In genomic region chr7:140188391-140189328, GRCm38 (mm10) we compare ENCODE assay signal across 11 mouse cellular contexts. TPM values are rescaled to one million over a fixed set of nuclear protein-coding genes. Genes with fewer than 3 reads are reported as not detected.
A peak's percentile ranks its signal among the peaks of the same experiment; 100 is the strongest.
DNase-seq lines count a peak whose midpoint lies in the region; ATAC-seq and TF ChIP-seq lines count a peak whose summit lies in the region.
"Had no signal": no experiment of that assay in that cellular context is flagged by ENCODE, and none has a peak within 500 bp of the region (broad histone marks: within the 10 kb centered on the region; RNA-seq: fewer than 3 reads in every experiment).

No protein-coding gene starts in this region.

- DNase-seq in ES-CJ7 (ENCODE audit: low read depth, low spot score): peak; percentile 70
- peak; percentile 58 for DNase-seq in brain, embryonic 14.5 days (ENCODE audit: low read depth)
- DNase-seq in liver, embryonic 14.5 days (ENCODE audit: low read depth in 3 of 3, low spot score in 3 of 3): peak; percentile 34 to 43 (median 36)
- DNase-seq in thymus, adult 18-20 months: no peak
- no peak for DNase-seq in cerebellum, adult 8-10 months
- no peak for DNase-seq in frontal cortex, postnatal 36 days (ENCODE audit: low spot score in 2 of 2)

- ATAC-seq in intestine, postnatal 0 days: no peak
- ATAC-seq in intestine, embryonic 15.5 days: no peak
- peak; percentile 46; the same call in 1 of the 2 replicates for ATAC-seq in liver, embryonic 14.5 days (ENCODE audit: insufficient read depth)

- H3K36me3 ChIP-seq in intestine, postnatal 0 days (ENCODE audit: control insufficient read depth, insufficient read depth): no peaks in the 10 kb centered on the region
- no peaks in the 10 kb centered on the region for H3K36me3 ChIP-seq in intestine, embryonic 15.5 days
- H3K36me3 ChIP-seq in liver, embryonic 14.5 days (replicated peaks; ENCODE audit: control insufficient read depth, insufficient read depth, low read depth): no peaks in the 10 kb centered on the region
- H3K36me3 ChIP-seq: neural tube, embryonic 13.5 days had no signal

- 56% methylated on average over 4 of the region's 4 CpGs for WGBS in intestine, postnatal 0 days
- WGBS in intestine, embryonic 15.5 days: 58% methylated on average over 4 of the region's 4 CpGs
- WGBS in liver, embryonic 14.5 days (ENCODE audit: insufficient replicate concordance): 37% methylated on average over 4 of the region's 4 CpGs

- no peaks in the 10 kb centered on the region for H3K9me3 ChIP-seq in intestine, postnatal 0 days (ENCODE audit: control insufficient read depth)
- no peaks in the 10 kb centered on the region for H3K9me3 ChIP-seq in intestine, embryonic 15.5 days
- H3K9me3 ChIP-seq in liver, embryonic 14.5 days (ENCODE audit: control insufficient read depth, low read length): no peaks in the 10 kb centered on the region
- H3K9me3 ChIP-seq: neural tube, embryonic 13.5 days had no signal

- H3K27ac ChIP-seq in intestine, postnatal 0 days (ENCODE audit: low read depth, low read length): no peak overlapping the region
- H3K27ac ChIP-seq in intestine, embryonic 15.5 days: no peak overlapping the region
- no peak overlapping the region for H3K27ac ChIP-seq in liver, embryonic 14.5 days
- H3K27ac ChIP-seq: neural tube, embryonic 13.5 days had no signal

- no peak overlapping the region for H3K9ac ChIP-seq in intestine, postnatal 0 days (ENCODE audit: low read depth, low read length)
- H3K9ac ChIP-seq in intestine, embryonic 15.5 days: no peak overlapping the region
- H3K9ac ChIP-seq in liver, embryonic 14.5 days (replicated peaks): no peak overlapping the region
- H3K9ac ChIP-seq: neural tube, embryonic 13.5 days had no signal

- no peak for TF ChIP-seq POLR2A in brain, embryonic 14.5 days (IDR thresholded peaks at IDR 0.05; ENCODE audit: borderline replicate concordance, extremely low read depth, insufficient read depth, insufficient read length, poor library complexity, severe bottlenecking)

- peak; percentile 61 for TF ChIP-seq CTCF in intestine, postnatal 0 days (IDR thresholded peaks at IDR 0.05; ENCODE audit: low read depth)
- TF ChIP-seq CTCF in brain, embryonic 14.5 days (IDR thresholded peaks at IDR 0.05; ENCODE audit: borderline replicate concordance, extremely low read depth, insufficient read depth, insufficient read length): 0 out of 2 replicates have a peak, but pooled peaks have one; percentile 16
- peak; percentile 51; the same call in 1 of the 2 replicates for TF ChIP-seq CTCF in liver, embryonic 14.5 days (IDR thresholded peaks at IDR 0.05; ENCODE audit: low read depth)

- H3K27me3 ChIP-seq in intestine, postnatal 0 days (replicated peaks; ENCODE audit: control insufficient read depth, insufficient read depth, low read length): no peaks in the 10 kb centered on the region
- no peaks in the 10 kb centered on the region for H3K27me3 ChIP-seq in intestine, embryonic 15.5 days (replicated peaks)
- no peaks in the 10 kb centered on the region for H3K27me3 ChIP-seq in liver, embryonic 14.5 days (ENCODE audit: control insufficient read depth, insufficient read depth, low read length)
- H3K27me3 ChIP-seq: neural tube, embryonic 13.5 days had no signal

- no peak overlapping the region for H3K4me3 ChIP-seq in intestine, postnatal 0 days (ENCODE audit: low read depth, low read length)
- H3K4me3 ChIP-seq in intestine, embryonic 15.5 days (replicated peaks): no peak overlapping the region
- H3K4me3 ChIP-seq in liver, embryonic 14.5 days (ENCODE audit: insufficient read depth in 1 of 2, low read depth in 2 of 2, low read length in 2 of 2): no peak overlapping the region
- H3K4me3 ChIP-seq: neural tube, embryonic 13.5 days had no signal

- H3K4me1 ChIP-seq in intestine, postnatal 0 days (replicated peaks; ENCODE audit: control insufficient read depth, insufficient read depth, low read length): no peaks in the 10 kb centered on the region
- H3K4me1 ChIP-seq in intestine, embryonic 15.5 days (replicated peaks): no peaks in the 10 kb centered on the region
- peaks cover 0 to 6% of the 10 kb centered on the region in 2 experiments; a peak in 2 of 4 replicates for H3K4me1 ChIP-seq in liver, embryonic 14.5 days (replicated peaks; ENCODE audit: control insufficient read depth in 2 of 2, insufficient read depth in 2 of 2, low read length in 1 of 2)
- H3K4me1 ChIP-seq: neural tube, embryonic 13.5 days had no signal

- TF ChIP-seq EP300 in liver, embryonic 14.5 days (IDR thresholded peaks at IDR 0.05; ENCODE audit: low read depth): no peak

- H3K4me2 ChIP-seq in intestine, postnatal 0 days (replicated peaks; ENCODE audit: low read depth): no peak overlapping the region
- H3K4me2 ChIP-seq in intestine, embryonic 15.5 days (replicated peaks): no peak overlapping the region
- H3K4me2 ChIP-seq in liver, embryonic 14.5 days (ENCODE audit: low read depth): no peak overlapping the region
- H3K4me2 ChIP-seq: neural tube, embryonic 13.5 days had no signal

RNA-seq across cellular contexts. Expression of gene Olfr523, which starts 15.6 kb away (rescaled TPM):
- polyA plus RNA-seq in intestine, postnatal 0 days (2015; fragmentation: Nextera tagmentation; extraction: Ambion mirVana): not detected in 2 replicates
- polyA plus RNA-seq in intestine, embryonic 15.5 days (2015; fragmentation: Nextera tagmentation; extraction: Ambion mirVana): not detected in 2 replicates
- not detected in 2 replicates for polyA plus RNA-seq in brain, embryonic 14.5 days (2012; rRNA removed)
- not detected in 2 replicates for polyA plus RNA-seq in liver, embryonic 14.5 days (2012; rRNA removed)
- not detected in 2 replicates for polyA plus RNA-seq in liver, embryonic 14.5 days (2014; fragmentation: Nextera tagmentation; extraction: Ambion mirVana)
- polyA plus RNA-seq: heart, embryonic 14.5 days; limb, embryonic 11.5 days; neural tube, embryonic 13.5 days had no signal

RNA-seq across cellular contexts. Expression of gene Olfr524, which starts 17.1 kb away (rescaled TPM):
- polyA plus RNA-seq in intestine, postnatal 0 days (2015; fragmentation: Nextera tagmentation; extraction: Ambion mirVana): not detected in 2 replicates
- not detected in 2 replicates for polyA plus RNA-seq in intestine, embryonic 15.5 days (2015; fragmentation: Nextera tagmentation; extraction: Ambion mirVana)
- not detected in 2 replicates for polyA plus RNA-seq in brain, embryonic 14.5 days (2012; rRNA removed)
- polyA plus RNA-seq in liver, embryonic 14.5 days (2012; rRNA removed): not detected in 2 replicates
- polyA plus RNA-seq in liver, embryonic 14.5 days (2014; fragmentation: Nextera tagmentation; extraction: Ambion mirVana): not detected in 2 replicates
- polyA plus RNA-seq: heart, embryonic 14.5 days; limb, embryonic 11.5 days; neural tube, embryonic 13.5 days had no signal

RNA-seq across cellular contexts. Expression of gene Olfr522, which starts 24.1 kb away (rescaled TPM):
- not detected in 2 replicates for polyA plus RNA-seq in intestine, postnatal 0 days (2015; fragmentation: Nextera tagmentation; extraction: Ambion mirVana)
- polyA plus RNA-seq in intestine, embryonic 15.5 days (2015; fragmentation: Nextera tagmentation; extraction: Ambion mirVana): not detected in 2 replicates
- not detected in 2 replicates for polyA plus RNA-seq in brain, embryonic 14.5 days (2012; rRNA removed)
- polyA plus RNA-seq in liver, embryonic 14.5 days (2012; rRNA removed): not detected in 2 replicates
- not detected in 2 replicates for polyA plus RNA-seq in liver, embryonic 14.5 days (2014; fragmentation: Nextera tagmentation; extraction: Ambion mirVana)
- polyA plus RNA-seq: heart, embryonic 14.5 days; limb, embryonic 11.5 days; neural tube, embryonic 13.5 days had no signal

RNA-seq across cellular contexts. Expression of gene Cd163l1, which starts 29.4 kb away (rescaled TPM):
- polyA plus RNA-seq in intestine, postnatal 0 days (2015; fragmentation: Nextera tagmentation; extraction: Ambion mirVana): 0.16 and 0.22 TPM in 2 replicates
- polyA plus RNA-seq in intestine, embryonic 15.5 days (2015; fragmentation: Nextera tagmentation; extraction: Ambion mirVana): 0.09 and 0.20 TPM in 2 replicates
- 0.04 TPM in 1 of 2 replicates, not detected in the other for polyA plus RNA-seq in brain, embryonic 14.5 days (2012; rRNA removed)
- polyA plus RNA-seq in liver, embryonic 14.5 days (2012; rRNA removed): 0.03 and 0.07 TPM in 2 replicates
- not detected in 2 replicates for polyA plus RNA-seq in liver, embryonic 14.5 days (2014; fragmentation: Nextera tagmentation; extraction: Ambion mirVana)
- polyA plus RNA-seq: heart, embryonic 14.5 days; limb, embryonic 11.5 days; neural tube, embryonic 13.5 days had no signal

RNA-seq across cellular contexts. Expression of gene Sprn, which starts 34.0 kb away (rescaled TPM):
- polyA plus RNA-seq in intestine, postnatal 0 days (2015; fragmentation: Nextera tagmentation; extraction: Ambion mirVana): 0.92 and 0.99 TPM in 2 replicates
- polyA plus RNA-seq in intestine, embryonic 15.5 days (2015; fragmentation: Nextera tagmentation; extraction: Ambion mirVana): 1.2 and 1.7 TPM in 2 replicates
- polyA plus RNA-seq in brain, embryonic 14.5 days (2012; rRNA removed): 10.2 and 16.2 TPM in 2 replicates
- 0.01 TPM in 1 of 2 replicates, not detected in the other for polyA plus RNA-seq in liver, embryonic 14.5 days (2012; rRNA removed)
- polyA plus RNA-seq in liver, embryonic 14.5 days (2014; fragmentation: Nextera tagmentation; extraction: Ambion mirVana): not detected in 2 replicates
- polyA plus RNA-seq: limb, embryonic 11.5 days had no signal

Comparison
In these comparisons a context has a peak if more than half of its experiments do, and no peak if none do; other contexts are left out.
1. DNase-seq: peak in ES-CJ7 (single experiment), brain, embryonic 14.5 days (single experiment) and liver, embryonic 14.5 days (3 of 3); none in thymus, adult 18-20 months (0 of 2), cerebellum, adult 8-10 months (single experiment) and frontal cortex, postnatal 36 days (0 of 2).
2. Peak in every context shown above with its lines, with median percentiles within 50 percentile points of each other: CTCF ChIP-seq.